Mouse (Mus musculus): ENCODE results near the gene Rbm44. TPM values are rescaled to one million over a fixed set of nuclear protein-coding genes. Genes with fewer than 3 reads are reported as not detected.

Rbm44 gene
- polyA plus RNA-seq (2012; ENCODE audit: low replicate concordance): not detected in 2 replicates

DNA sequence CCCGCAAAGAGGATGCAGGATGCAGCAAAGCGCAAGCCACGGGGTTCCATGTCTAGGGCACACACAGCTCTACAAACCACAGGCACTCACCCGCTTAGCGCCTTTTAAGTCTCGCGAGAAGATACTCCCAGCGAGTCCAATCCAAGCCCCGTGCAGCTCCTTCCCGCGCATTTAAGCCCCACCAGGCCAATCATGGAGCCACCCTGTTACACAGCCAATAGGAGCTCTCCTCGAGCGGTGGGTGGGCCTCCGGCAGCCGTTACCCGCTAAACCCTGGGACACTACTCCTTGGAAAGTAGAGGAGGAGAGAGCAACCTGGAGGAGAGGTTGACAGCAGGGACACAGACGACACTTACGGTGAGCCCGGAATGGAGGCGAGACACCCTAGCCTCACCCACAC is at the start of gene Rbm44:
Rbm44 (plus strand) TSS at position 277 of the 400 bp plus-strand sequence.

DNA sequence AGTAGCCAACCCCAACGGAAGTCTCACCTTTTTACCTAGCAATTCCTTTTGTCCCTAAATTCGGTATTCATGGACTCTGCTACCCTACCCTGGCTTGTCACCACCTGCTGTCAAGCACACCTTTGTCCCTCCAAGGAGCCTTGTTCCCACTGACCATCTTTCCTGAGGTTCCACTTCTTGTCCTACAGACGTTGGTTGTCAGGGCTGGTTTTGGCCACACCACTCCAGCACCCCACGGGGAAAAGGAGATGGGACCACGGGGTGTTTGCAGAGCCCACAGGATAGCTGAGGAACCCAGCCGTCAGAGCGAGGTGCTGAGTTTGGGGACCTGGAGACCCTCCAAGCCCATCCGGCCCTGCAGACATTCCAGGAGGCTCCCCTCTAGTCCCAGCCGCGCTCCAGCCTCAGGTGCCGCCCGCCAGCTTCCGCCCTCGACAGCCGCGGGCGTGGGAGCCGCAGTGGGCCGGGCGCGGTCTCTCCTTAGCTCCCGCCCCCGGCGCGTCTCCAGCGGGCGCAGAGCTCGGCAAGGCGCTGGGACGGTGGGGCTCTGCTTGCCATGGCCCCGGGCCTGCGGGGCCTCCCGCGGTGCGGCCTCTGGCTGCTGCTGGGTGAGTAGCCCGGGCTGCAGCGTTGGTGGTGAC is 34.8 kb downstream of the Rbm44 start, which contains the start of gene Ramp1:
Ramp1 (plus strand) TSS at position 290 of the 641 bp plus-strand sequence.

Other genes with a start within 250 kb of the Rbm44 start
- gene Mlph, start 230.0 kb upstream of the Rbm44 start, polyA plus RNA-seq (2012; ENCODE audit: low replicate concordance): 0.03 TPM in 1 of 2 replicates, not detected in the other
- not detected in 2 replicates for gene Prlh, start 192.0 kb upstream of the Rbm44 start, polyA plus RNA-seq (2012; ENCODE audit: low replicate concordance)
- 0.19 TPM in 1 of 2 replicates, not detected in the other for gene Rab17, start 175.4 kb upstream of the Rbm44 start, polyA plus RNA-seq (2012; ENCODE audit: low replicate concordance)
- gene Lrrfip1, start 146.4 kb upstream of the Rbm44 start, polyA plus RNA-seq (2012; ENCODE audit: low replicate concordance): 2.6 and 3.7 TPM in 2 replicates
- gene Ramp1, start 34.7 kb downstream of the Rbm44 start, polyA plus RNA-seq (2012; ENCODE audit: low replicate concordance): 1.8 and 2.7 TPM in 2 replicates
- gene Ube2f, start 105.2 kb downstream of the Rbm44 start, polyA plus RNA-seq (2012; ENCODE audit: low replicate concordance): 4.5 and 14.6 TPM in 2 replicates
- 43.3 and 76.1 TPM in 2 replicates for gene Scly, start 153.2 kb downstream of the Rbm44 start, polyA plus RNA-seq (2012; ENCODE audit: low replicate concordance)
- gene Espnl, start 177.0 kb downstream of the Rbm44 start, polyA plus RNA-seq (2012; ENCODE audit: low replicate concordance): 0.08 and 0.24 TPM in 2 replicates
- 0.09 TPM in 1 of 2 replicates, not detected in the other for gene Klhl30, start 205.9 kb downstream of the Rbm44 start, polyA plus RNA-seq (2012; ENCODE audit: low replicate concordance)
- 41.8 and 67.5 TPM in 2 replicates for gene Erfe, start 221.3 kb downstream of the Rbm44 start, polyA plus RNA-seq (2012; ENCODE audit: low replicate concordance)

All from leukemia stem cell, adult 10-12 weeks (primary cell).